Mouse (Mus musculus) thymus, adult 2 months (tissue): ENCODE results near the gene Gm38392. TPM values are rescaled to one million over a fixed set of nuclear protein-coding genes. Genes with fewer than 3 reads are reported as not detected.

Source experiments
- DNase-seq: peaks from one replicate; pipeline ENCODE4 v3.0.0; 2021
- H3K27ac ChIP-seq: fragments of 200-500 bp; 2 replicates; pipeline ENCODE4 v1.5.1; 2012; ENCODE audit warnings: low read length, control low read depth; ENCODE audit not compliant: control insufficient read depth, insufficient read depth
- H3K27me3 ChIP-seq: fragments of 200-500 bp; 2 replicates; pipeline ENCODE4 v1.6.1; 2012; ENCODE audit warnings: mild to moderate bottlenecking, low read length, moderate library complexity, mixed read lengths; ENCODE audit not compliant: control insufficient read depth, insufficient read depth
- H3K36me3 ChIP-seq: fragments of 200-500 bp; 2 replicates; pipeline ENCODE4 v1.6.1; 2012; ENCODE audit warnings: mild to moderate bottlenecking, low read length, moderate library complexity; ENCODE audit not compliant: control insufficient read depth, insufficient read depth
- H3K4me1 ChIP-seq: fragments of 200-500 bp; replicated peaks from 2 replicates; pipeline ENCODE4 v1.6.1; 2012; ENCODE audit warnings: low read length; ENCODE audit not compliant: control insufficient read depth, insufficient read depth
- H3K4me3 ChIP-seq: fragments of 200-500 bp; 2 replicates; pipeline ENCODE4 v1.5.1; 2012; ENCODE audit warnings: mild to moderate bottlenecking, low read length, control low read depth, moderate library complexity; ENCODE audit not compliant: control insufficient read depth, insufficient read depth
- CTCF ChIP-seq: fragments of 200-500 bp; IDR thresholded peaks from 2 replicates; pipeline ENCODE4 v1.5.1; 2012; ENCODE audit warnings: mild to moderate bottlenecking, control low read depth, low read length, moderate library complexity, borderline replicate concordance; ENCODE audit not compliant: control insufficient read depth, poor library complexity, insufficient read depth; ENCODE audit errors: extremely low read depth
- POLR2A ChIP-seq: fragments of 200-500 bp; IDR thresholded peaks from 2 replicates; pipeline ENCODE4 v1.6.1; 2012; ENCODE audit warnings: mild to moderate bottlenecking, low read length, control low read depth, moderate library complexity; ENCODE audit not compliant: control insufficient read depth, poor library complexity, insufficient read depth; ENCODE audit errors: extremely low read depth
- WGBS: fragments of 180-500 bp; shearing (Covaris S2); methylation state at CpG from one replicate; pipeline ENCODE4 v1.1.7; 2018; 5-methylcytosine and 5-hydroxymethylcytosine counted together
- polyA plus RNA-seq: library from polyadenylated mRNA; depleted of rRNA; stranded (reverse); fragments of >200 nt; gene quantifications from 2 replicates; pipeline ENCODE4 v1.2.3, GENCODE M21; 2012

Gm38392 gene
- polyA plus RNA-seq, 1 experiment: 0.11 TPM

- no peaks in the 10 kb centered on the region for H3K36me3 ChIP-seq
- no peak for TF ChIP-seq CTCF
- TF ChIP-seq POLR2A: no peak
- H3K4me3 ChIP-seq: no peak overlapping the region
Measured at GRCm38 (mm10) chr3:88216534-88217326, 70.3 kb downstream of the Gm38392 start.

GRCm38 (mm10) chr3:88216116-88216515 is 70.9 kb downstream of the Gm38392 start:
- Histone ChIP-seq H3K27me3 (peaks cover 32% of the 10 kb centered on the region), H3K4me3 (no peak overlapping the region), H3K4me1 (peaks cover 10% of the 10 kb centered on the region), H3K36me3 (no peaks in the 10 kb centered on the region), H3K27ac (no peak overlapping the region)
- no peak for DNase-seq
- 9% methylated on average over 6 of the region's 6 CpGs for WGBS
- no peak for TF ChIP-seq CTCF
- TF ChIP-seq POLR2A: no peak

More at GRCm38 (mm10) chr3:88216534-88217326, 70.3 kb downstream of the Gm38392 start:
- Histone ChIP-seq H3K4me1 (peaks cover 10% of the 10 kb centered on the region), H3K27ac (no peak overlapping the region), H3K27me3 (peaks cover 32% of the 10 kb centered on the region)
- WGBS: 30% methylated on average over 7 of the region's 7 CpGs
- DNase-seq: no peak

GRCm38 (mm10) chr3:88215553-88216004 is 71.4 kb downstream of the Gm38392 start:
- Histone ChIP-seq H3K36me3 (no peaks in the 10 kb centered on the region), H3K4me1 (peaks cover 10% of the 10 kb centered on the region), H3K4me3 (peak overlapping the region; percentile 18), H3K27me3 (peaks cover 35% of the 10 kb centered on the region), H3K27ac (no peak overlapping the region)
- no peak for TF ChIP-seq CTCF
- no peak for TF ChIP-seq POLR2A
- DNase-seq: no peak
- 3% methylated on average over 23 of the region's 23 CpGs for WGBS

GRCm38 (mm10) chr3:88214971-88215552 is 71.9 kb downstream of the Gm38392 start:
- peaks cover 10% of the 10 kb centered on the region for H3K4me1 ChIP-seq

GRCm38 (mm10) chr3:88214197-88214938 is 72.6 kb downstream of the Gm38392 start:
- TF ChIP-seq CTCF: no peak
- TF ChIP-seq POLR2A: no peak
- WGBS: 8% methylated on average over 42 of the region's 42 CpGs
- Histone ChIP-seq H3K4me1 (peaks cover 10% of the 10 kb centered on the region), H3K27ac (no peak overlapping the region), H3K4me3 (no peak overlapping the region), H3K36me3 (no peaks in the 10 kb centered on the region), H3K27me3 (peaks cover 44% of the 10 kb centered on the region)
- DNase-seq: no peak

More at GRCm38 (mm10) chr3:88214971-88215552, 71.9 kb downstream of the Gm38392 start:
- Histone ChIP-seq H3K27ac (no peak overlapping the region), H3K36me3 (no peaks in the 10 kb centered on the region), H3K4me3 (peak overlapping the region; percentile 18), H3K27me3 (peaks cover 38% of the 10 kb centered on the region)
- 3% methylated on average over 48 of the region's 48 CpGs for WGBS
- no peak for TF ChIP-seq POLR2A
- no peak for TF ChIP-seq CTCF
- no peak for DNase-seq

GRCm38 (mm10) chr3:88213019-88213418 is 74.0 kb downstream of the Gm38392 start:
- Histone ChIP-seq H3K27me3 (peaks cover 46% of the 10 kb centered on the region; the same call in 1 of the 2 replicates), H3K4me3 (no peak overlapping the region), H3K4me1 (peaks cover 10% of the 10 kb centered on the region), H3K27ac (no peak overlapping the region), H3K36me3 (no peaks in the 10 kb centered on the region)
- TF ChIP-seq CTCF: no peak
- TF ChIP-seq POLR2A: no peak
- DNase-seq: no peak
- WGBS: 15% methylated on average over 2 of the region's 2 CpGs
